Mouse (Mus musculus): ENCODE measurements at regions not wholly inside any gene's neighbourhood (a gene's known extent, or its start where the extent isn't known, plus 50 kb on each side); places are given as distances from the start of the nearest gene placed in this dataset.
A peak's percentile ranks its signal among the peaks of the same experiment; 100 is the strongest.

DNA sequence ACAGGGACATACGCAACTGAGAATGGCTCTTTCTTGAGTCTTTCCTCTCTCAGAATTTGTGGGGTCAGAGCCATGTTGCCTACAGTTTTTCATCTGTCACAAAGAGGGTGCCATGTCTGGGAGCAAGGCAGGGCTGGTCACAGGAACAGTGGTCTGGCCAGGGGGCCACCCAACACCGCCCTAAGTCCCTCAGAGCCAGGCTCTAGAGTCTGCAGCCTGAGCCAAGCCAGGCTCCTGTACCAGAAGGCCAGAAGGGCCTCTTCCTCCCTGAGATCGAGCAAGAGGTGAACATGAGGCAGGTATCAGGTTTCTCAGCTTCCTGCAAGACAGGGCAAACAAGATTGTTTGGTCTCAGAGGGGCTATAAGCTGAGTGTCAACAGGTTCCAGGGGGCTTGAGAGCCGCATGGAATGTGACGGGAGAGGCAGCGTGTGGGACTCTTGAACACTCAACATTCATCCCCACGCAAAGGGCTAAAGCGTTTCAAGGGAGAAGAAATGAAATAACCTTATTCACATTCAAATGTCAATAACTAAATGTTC is 110.6 kb upstream of the Mrps22 start:
- no peaks in the 10 kb centered on the region for H3K27me3 ChIP-seq

DNA sequence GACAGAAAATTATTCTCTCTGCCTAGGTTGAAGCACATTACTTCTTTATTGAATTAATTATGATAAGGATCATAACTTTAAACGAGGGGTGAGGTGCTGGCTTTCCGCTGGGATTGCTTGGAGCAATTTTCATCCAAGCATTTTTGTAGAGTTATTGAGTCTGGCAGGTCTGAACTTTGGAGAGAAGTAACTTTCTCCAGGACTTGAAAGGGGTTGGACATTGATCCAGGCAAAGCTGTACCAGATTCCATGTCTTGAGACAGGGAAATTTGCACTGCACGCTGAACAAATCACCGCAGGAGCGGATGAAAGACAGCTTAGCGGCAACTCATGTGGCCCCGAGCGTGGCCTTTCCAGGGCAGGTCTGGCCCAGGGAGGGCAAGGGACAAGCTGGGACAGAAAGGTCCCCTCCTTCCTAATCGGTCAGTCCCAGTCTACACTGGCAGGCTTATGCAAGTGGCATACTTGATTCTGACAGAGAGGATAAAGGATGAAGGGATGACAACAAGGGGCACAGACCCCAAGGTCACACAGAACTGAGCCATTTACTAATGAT is 108.8 kb upstream of the Mrps22 start:
- H3K9ac ChIP-seq: no peak overlapping the region
- H3K4me2 ChIP-seq: no peak overlapping the region
- WGBS: 86% methylated on average over 9 of the region's 9 CpGs
- no peak overlapping the region for H3K27ac ChIP-seq
- no peaks in the 10 kb centered on the region for H3K36me3 ChIP-seq
- H3K27me3 ChIP-seq: no peaks in the 10 kb centered on the region
- H3K9me3 ChIP-seq: no peaks in the 10 kb centered on the region
- no peaks in the 10 kb centered on the region for H3K4me1 ChIP-seq (replicated peaks)
- no peak for ATAC-seq (ENCODE audit: low FRiP score)
- no peak overlapping the region for H3K4me3 ChIP-seq

More for the DNA sequence above, 110.6 kb upstream of the Mrps22 start:
- Histone ChIP-seq H3K36me3 (no peaks in the 10 kb centered on the region), H3K9me3 (no peaks in the 10 kb centered on the region), H3K4me1 (replicated peaks) (no peaks in the 10 kb centered on the region), H3K9ac (no peak overlapping the region), H3K4me3 (no peak overlapping the region), H3K27ac (no peak overlapping the region), H3K4me2 (no peak overlapping the region)
- ATAC-seq (ENCODE audit: low FRiP score): no peak
- WGBS: 83% methylated on average over 8 of the region's 8 CpGs

GRCm38 (mm10) chr9:98708001-98708680 is 106.7 kb upstream of the Mrps22 start:
- ATAC-seq (ENCODE audit: low FRiP score): no peak
- no peak overlapping the region for H3K4me3 ChIP-seq
- 72% methylated on average over 18 of the region's 18 CpGs for WGBS
- no peaks in the 10 kb centered on the region for H3K9me3 ChIP-seq
- H3K4me1 ChIP-seq (replicated peaks): no peaks in the 10 kb centered on the region
- no peak overlapping the region for H3K27ac ChIP-seq
- H3K9ac ChIP-seq: no peak overlapping the region
- H3K36me3 ChIP-seq: no peaks in the 10 kb centered on the region
- H3K27me3 ChIP-seq: no peaks in the 10 kb centered on the region
- no peak overlapping the region for H3K4me2 ChIP-seq

- no peaks in the 10 kb centered on the region for H3K36me3 ChIP-seq
- no peak overlapping the region for H3K27ac ChIP-seq
- no peaks in the 10 kb centered on the region for H3K4me1 ChIP-seq (replicated peaks)
- H3K27me3 ChIP-seq: no peaks in the 10 kb centered on the region
- H3K4me2 ChIP-seq: no peak overlapping the region
- 82% methylated on average over 6 of the region's 6 CpGs for WGBS
- no peak for ATAC-seq (ENCODE audit: low FRiP score)
- H3K4me3 ChIP-seq: no peak overlapping the region
- H3K9me3 ChIP-seq: no peaks in the 10 kb centered on the region
- no peak overlapping the region for H3K9ac ChIP-seq
Observed at GRCm38 (mm10) chr9:98707491-98707890, 106.0 kb upstream of the Mrps22 start.

DNA sequence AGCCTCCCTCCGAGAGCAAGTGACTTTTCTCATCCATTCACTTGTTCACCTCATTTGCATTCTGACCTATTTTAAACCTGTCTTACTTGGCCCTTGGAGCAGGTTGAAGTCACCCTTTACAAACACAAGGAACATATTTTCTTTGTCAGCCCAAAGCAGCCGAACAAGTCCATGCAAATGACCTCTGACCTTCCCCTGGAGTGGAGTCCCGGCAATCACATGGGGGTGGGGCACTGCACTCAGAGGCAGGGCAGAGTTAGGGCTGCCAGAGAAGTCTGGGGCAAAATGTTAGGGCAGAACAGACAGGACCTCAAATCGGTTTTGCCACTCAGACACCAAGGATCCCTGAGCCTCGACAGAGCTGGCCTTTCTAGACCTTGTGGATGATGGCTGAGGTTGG is 102.7 kb upstream of the Mrps22 start:
- no peak for ATAC-seq (ENCODE audit: low FRiP score)
- no peaks in the 10 kb centered on the region for H3K4me1 ChIP-seq (replicated peaks)
- no peak overlapping the region for H3K9ac ChIP-seq
- H3K9me3 ChIP-seq: no peaks in the 10 kb centered on the region
- 24% methylated on average over 5 of the region's 5 CpGs for WGBS
- no peak overlapping the region for H3K27ac ChIP-seq
- no peaks in the 10 kb centered on the region for H3K36me3 ChIP-seq
- no peak overlapping the region for H3K4me3 ChIP-seq
- H3K4me2 ChIP-seq: no peak overlapping the region
- H3K27me3 ChIP-seq: no peaks in the 10 kb centered on the region

DNA sequence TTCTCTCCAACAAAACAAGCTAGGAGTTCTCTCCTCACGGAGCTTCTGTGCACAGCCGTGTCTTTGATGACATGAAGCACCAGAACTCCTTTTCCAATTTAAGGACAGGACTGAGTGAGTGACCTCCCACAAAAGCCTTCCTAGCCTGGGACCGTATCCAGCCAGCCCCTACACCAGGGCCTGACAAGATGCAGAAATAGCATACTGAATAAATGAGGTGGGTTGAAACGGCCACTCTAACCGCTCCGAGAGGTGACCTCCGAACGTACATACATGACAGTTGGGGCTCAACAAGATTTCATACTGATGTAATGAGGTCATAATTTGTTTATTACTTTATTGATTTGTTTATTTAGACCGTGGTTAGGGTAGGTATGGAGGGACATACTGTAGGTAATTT is 101.9 kb upstream of the Mrps22 start:
- H3K36me3 ChIP-seq: no peaks in the 10 kb centered on the region
- no peaks in the 10 kb centered on the region for H3K27me3 ChIP-seq
- H3K4me3 ChIP-seq: no peak overlapping the region
- ATAC-seq (ENCODE audit: low FRiP score): no peak
- H3K4me2 ChIP-seq: no peak overlapping the region
- no peaks in the 10 kb centered on the region for H3K4me1 ChIP-seq (replicated peaks)
- H3K9ac ChIP-seq: no peak overlapping the region
- no peaks in the 10 kb centered on the region for H3K9me3 ChIP-seq
- 85% methylated on average over 9 of the region's 9 CpGs for WGBS
- H3K27ac ChIP-seq: no peak overlapping the region

GRCm38 (mm10) chr9:98700571-98700970 is 99.1 kb upstream of the Mrps22 start:
- Histone ChIP-seq H3K27ac (no peak overlapping the region), H3K36me3 (no peaks in the 10 kb centered on the region), H3K4me3 (no peak overlapping the region), H3K27me3 (no peaks in the 10 kb centered on the region), H3K4me2 (no peak overlapping the region), H3K9ac (no peak overlapping the region), H3K9me3 (no peaks in the 10 kb centered on the region), H3K4me1 (replicated peaks) (no peaks in the 10 kb centered on the region)
- no peak for ATAC-seq (ENCODE audit: low FRiP score)
- 93% methylated on average over 5 of the region's 5 CpGs for WGBS

- no peaks in the 10 kb centered on the region for H3K27me3 ChIP-seq
- ATAC-seq (ENCODE audit: low FRiP score): no peak
- 45% methylated on average over 7 of the region's 7 CpGs for WGBS
- no peaks in the 10 kb centered on the region for H3K4me1 ChIP-seq (replicated peaks)
- no peak overlapping the region for H3K4me2 ChIP-seq
- H3K9me3 ChIP-seq: no peaks in the 10 kb centered on the region
- no peak overlapping the region for H3K27ac ChIP-seq
- no peaks in the 10 kb centered on the region for H3K36me3 ChIP-seq
- no peak overlapping the region for H3K9ac ChIP-seq
- no peak overlapping the region for H3K4me3 ChIP-seq
Observed at GRCm38 (mm10) chr9:98697155-98697554, 95.7 kb upstream of the Mrps22 start.

DNA sequence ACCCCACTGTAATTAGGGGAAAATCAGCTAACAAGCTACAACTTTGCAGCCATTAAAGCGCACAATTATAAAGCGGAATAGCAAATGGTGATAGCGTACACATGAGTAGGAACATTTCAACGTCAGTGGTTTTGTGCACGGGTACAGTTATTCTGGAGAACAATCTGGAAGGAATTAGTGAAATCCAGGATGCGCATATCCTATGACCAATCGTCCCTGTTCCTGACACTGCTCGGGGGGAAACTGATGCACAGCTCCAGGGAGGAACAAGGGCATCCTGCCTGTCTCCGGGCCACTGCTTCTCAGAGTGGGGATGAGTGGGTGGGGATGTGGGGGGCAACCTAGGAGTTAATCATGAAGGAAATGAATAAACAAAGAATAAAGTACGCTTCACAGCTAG is 93.6 kb upstream of the Mrps22 start:
- H3K27ac ChIP-seq: no peak overlapping the region
- no peaks in the 10 kb centered on the region for H3K9me3 ChIP-seq
- H3K4me1 ChIP-seq (replicated peaks): no peaks in the 10 kb centered on the region
- WGBS: 81% methylated on average over 10 of the region's 10 CpGs
- no peak overlapping the region for H3K4me2 ChIP-seq
- no peak overlapping the region for H3K4me3 ChIP-seq
- H3K9ac ChIP-seq: no peak overlapping the region
- H3K27me3 ChIP-seq: no peaks in the 10 kb centered on the region
- no peak for ATAC-seq (ENCODE audit: low FRiP score)
- H3K36me3 ChIP-seq: no peaks in the 10 kb centered on the region

DNA sequence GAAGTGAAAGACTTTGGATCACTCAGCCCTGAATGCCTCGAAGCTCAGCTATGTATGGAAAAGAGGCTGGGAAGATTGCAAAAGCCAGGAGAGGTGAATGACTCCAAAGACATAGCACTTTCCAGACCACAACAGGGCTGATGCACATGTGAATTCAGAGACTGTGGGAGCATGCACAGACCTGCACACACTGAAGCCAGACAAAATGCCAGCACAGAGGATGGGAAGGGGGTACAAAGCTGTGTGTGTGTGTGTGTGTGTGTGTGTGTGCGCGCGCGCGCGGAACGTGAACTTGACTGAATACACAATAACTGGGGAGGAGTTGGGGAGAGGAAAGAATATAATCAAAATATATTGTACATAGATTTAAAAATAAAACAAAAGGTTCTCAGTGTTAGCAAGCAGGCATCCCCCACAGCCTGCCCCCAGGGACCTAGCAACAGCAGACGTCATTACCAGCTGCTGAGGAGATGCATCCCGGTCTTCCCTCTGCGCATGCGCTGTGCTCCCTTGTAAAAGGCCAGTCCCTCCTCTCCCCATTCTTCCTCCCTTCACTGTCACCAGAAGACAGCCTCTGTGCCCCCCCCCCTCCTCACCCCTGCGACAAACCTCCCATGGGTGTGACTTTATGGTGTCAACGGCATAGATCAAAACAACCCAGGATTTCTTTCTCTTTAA is 89.5 kb upstream of the Mrps22 start:
- WGBS: 72% methylated on average over 14 of the region's 14 CpGs
- peak; percentile 39; the same call in 1 of the 2 replicates for ATAC-seq (ENCODE audit: low FRiP score)

DNA sequence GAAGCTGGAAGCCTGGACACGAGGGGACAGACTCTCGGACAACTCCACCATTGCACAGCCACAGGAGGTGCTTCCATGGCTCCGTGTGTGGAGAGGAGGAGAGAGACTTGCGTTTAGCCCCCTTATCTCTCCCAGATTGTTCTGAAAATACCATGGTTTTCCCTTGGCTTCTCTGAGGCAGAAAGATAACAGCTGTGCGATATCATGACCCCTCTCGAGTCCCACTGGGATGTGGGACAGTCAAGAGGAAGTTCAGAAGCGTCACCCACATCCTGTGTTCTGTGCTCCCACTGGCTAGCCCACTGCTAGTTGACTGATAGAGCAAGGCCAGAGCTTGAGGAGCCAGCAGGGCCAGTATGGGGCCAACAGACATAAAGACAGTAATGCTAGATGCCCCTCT is 84.1 kb upstream of the Mrps22 start:
- Histone ChIP-seq H3K4me3 (no peak overlapping the region), H3K27ac (no peak overlapping the region), H3K4me1 (replicated peaks) (no peaks in the 10 kb centered on the region), H3K27me3 (no peaks in the 10 kb centered on the region), H3K9me3 (no peaks in the 10 kb centered on the region), H3K9ac (no peak overlapping the region), H3K4me2 (no peak overlapping the region), H3K36me3 (no peaks in the 10 kb centered on the region)
- 85% methylated on average over 7 of the region's 7 CpGs for WGBS
- no peak for ATAC-seq (ENCODE audit: low FRiP score)

More for the DNA sequence above, 89.5 kb upstream of the Mrps22 start:
- Histone ChIP-seq H3K4me3 (no peak overlapping the region), H3K27me3 (no peaks in the 10 kb centered on the region), H3K4me2 (no peak overlapping the region), H3K9ac (no peak overlapping the region), H3K9me3 (no peaks in the 10 kb centered on the region), H3K36me3 (no peaks in the 10 kb centered on the region), H3K27ac (no peak overlapping the region), H3K4me1 (replicated peaks) (no peaks in the 10 kb centered on the region)

- Histone ChIP-seq H3K9me3 (no peaks in the 10 kb centered on the region), H3K36me3 (no peaks in the 10 kb centered on the region), H3K4me2 (no peak overlapping the region), H3K27me3 (no peaks in the 10 kb centered on the region), H3K4me3 (no peak overlapping the region), H3K4me1 (replicated peaks) (no peaks in the 10 kb centered on the region), H3K9ac (no peak overlapping the region), H3K27ac (no peak overlapping the region)
- 93% methylated on average over 6 of the region's 6 CpGs for WGBS
- no peak for ATAC-seq (ENCODE audit: low FRiP score)
Observed at GRCm38 (mm10) chr9:98684336-98684735, 82.9 kb upstream of the Mrps22 start.

- Histone ChIP-seq H3K9ac (no peak overlapping the region), H3K4me2 (no peak overlapping the region), H3K27me3 (no peaks in the 10 kb centered on the region), H3K27ac (no peak overlapping the region), H3K9me3 (no peaks in the 10 kb centered on the region), H3K4me3 (no peak overlapping the region), H3K36me3 (no peaks in the 10 kb centered on the region), H3K4me1 (replicated peaks) (no peaks in the 10 kb centered on the region)
- WGBS: 82% methylated on average over 7 of the region's 7 CpGs
- ATAC-seq (ENCODE audit: low FRiP score): no peak
Observed at GRCm38 (mm10) chr9:98675612-98676011, 74.2 kb upstream of the Mrps22 start.

All from hindbrain, embryonic 13.5 days (tissue).